Mouse (Mus musculus) heart, embryonic 13.5 days (tissue): Measurements from ENCODE around the gene Cd28. TPM values are rescaled to one million over a fixed set of nuclear protein-coding genes. Genes with fewer than 3 reads are reported as not detected.
A peak's percentile ranks its signal among the peaks of the same experiment; 100 is the strongest.

ENCODE experiments used
- ATAC-seq: fragments of 200-750 bp; cut with Nextera tagmentation; 2 replicates; pipeline ENCODE4 v1.8.0; 2017; ENCODE audit warnings: moderate TSS enrichment; ENCODE audit not compliant: insufficient number of reproducible peaks, low FRiP score, low TSS enrichment; ENCODE audit errors: extremely low read depth
- H3K27ac ChIP-seq: fragments of 300-500 bp; sonication (generic); replicated peaks from 2 replicates; pipeline ENCODE4 v1.5.1; 2015; ENCODE audit warnings: moderate library complexity, mild to moderate bottlenecking, inconsistent platforms
- H3K27me3 ChIP-seq: fragments of 300-500 bp; sonication (generic); replicated peaks from 2 replicates; pipeline ENCODE4 v1.6.1; 2015; ENCODE audit warnings: mild to moderate bottlenecking, inconsistent platforms
- H3K36me3 ChIP-seq: fragments of 300-500 bp; sonication (generic); 2 replicates; pipeline ENCODE4 v1.6.1; 2015; ENCODE audit warnings: mild to moderate bottlenecking, inconsistent platforms
- H3K4me1 ChIP-seq: fragments of 300-500 bp; sonication (generic); 2 replicates; pipeline ENCODE4 v1.6.1; 2015; ENCODE audit warnings: inconsistent platforms
- H3K4me2 ChIP-seq: fragments of 300-500 bp; sonication (generic); 2 replicates; pipeline ENCODE4 v1.6.1; 2015; ENCODE audit warnings: inconsistent platforms, mild to moderate bottlenecking, moderate library complexity
- H3K4me3 ChIP-seq: fragments of 300-500 bp; sonication (generic); 2 replicates; pipeline ENCODE4 v1.5.1; 2015; ENCODE audit warnings: moderate library complexity, mild to moderate bottlenecking, inconsistent platforms
- H3K9ac ChIP-seq: fragments of 300-500 bp; sonication (generic); 2 replicates; pipeline ENCODE4 v1.6.1; 2015; ENCODE audit warnings: inconsistent platforms, mild to moderate bottlenecking, moderate library complexity
- H3K9me3 ChIP-seq: fragments of 300-500 bp; sonication (generic); 2 replicates; pipeline ENCODE4 v1.6.1; 2016; ENCODE audit warnings: inconsistent platforms
- WGBS: fragments of 180-500 bp; shearing (Covaris S2); methylation state at CpG from one replicate; pipeline ENCODE4 v1.1.7; 2015; ENCODE audit warnings: mixed read lengths; 5-methylcytosine and 5-hydroxymethylcytosine counted together
- polyA plus RNA-seq: library from polyadenylated mRNA; unstranded; fragments of >200 nt; fragmentation: Nextera tagmentation; extraction: Ambion mirVana; gene quantifications from 2 replicates; pipeline ENCODE4 v1.2.1, GENCODE M21; 2015

The Cd28 gene
- polyA plus RNA-seq, 1 experiment from 2014 or later, result 0.31 TPM

DNA sequence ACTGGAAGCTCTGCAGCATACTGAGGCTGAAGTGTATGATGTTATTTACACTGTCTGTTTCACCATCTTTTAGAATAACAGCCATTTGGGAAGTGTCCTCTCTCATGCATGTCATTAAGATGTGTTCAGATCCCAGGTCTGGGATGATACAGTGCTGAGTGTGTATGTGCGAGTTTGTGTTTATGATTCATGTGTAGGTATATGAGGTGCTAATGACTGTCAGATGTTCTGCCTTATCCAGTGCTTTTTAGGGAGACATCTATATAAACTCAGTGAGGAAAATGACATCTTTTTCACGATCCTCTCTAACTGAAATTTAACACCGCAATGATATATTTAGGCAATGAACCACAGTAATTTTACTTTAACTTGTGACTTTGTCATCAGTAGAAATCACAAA lies 7.0 kb downstream of the Cd28 start:
- Histone ChIP-seq H3K9me3 (peaks cover 5% of the 10 kb centered on the region), H3K27me3 (no peaks in the 10 kb centered on the region), H3K9ac (no peak overlapping the region), H3K36me3 (no peaks in the 10 kb centered on the region), H3K4me1 (no peaks in the 10 kb centered on the region), H3K4me3 (no peak overlapping the region), H3K27ac (no peak overlapping the region), H3K4me2 (no peak overlapping the region)
- ATAC-seq, result no peak
- WGBS, result 82% methylated on average over 3 of the region's 3 CpGs

DNA sequence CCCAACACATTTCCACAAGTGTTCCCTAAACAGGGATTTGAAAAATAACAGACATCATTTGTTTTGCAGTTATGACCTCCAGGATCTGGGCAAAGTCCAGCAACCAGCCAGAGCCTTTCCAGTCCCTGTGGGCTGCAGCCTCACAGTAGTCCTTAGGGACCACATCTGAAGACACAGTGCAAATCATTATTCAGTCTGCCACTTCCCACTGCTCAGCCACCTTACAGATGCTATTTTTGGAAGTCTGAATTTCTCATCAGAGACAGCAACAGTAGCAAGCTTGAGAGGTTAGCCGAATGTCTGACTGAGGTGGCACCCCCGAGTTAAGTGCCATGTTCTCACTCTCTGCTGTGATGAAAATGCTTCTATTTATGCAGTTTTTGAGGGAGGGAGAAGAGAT lies 15.3 kb downstream of the Cd28 start:
- no peak for ATAC-seq
- H3K27ac ChIP-seq, result peak overlapping the region; percentile 70
- 45% methylated on average over 2 of the region's 2 CpGs for WGBS

DNA sequence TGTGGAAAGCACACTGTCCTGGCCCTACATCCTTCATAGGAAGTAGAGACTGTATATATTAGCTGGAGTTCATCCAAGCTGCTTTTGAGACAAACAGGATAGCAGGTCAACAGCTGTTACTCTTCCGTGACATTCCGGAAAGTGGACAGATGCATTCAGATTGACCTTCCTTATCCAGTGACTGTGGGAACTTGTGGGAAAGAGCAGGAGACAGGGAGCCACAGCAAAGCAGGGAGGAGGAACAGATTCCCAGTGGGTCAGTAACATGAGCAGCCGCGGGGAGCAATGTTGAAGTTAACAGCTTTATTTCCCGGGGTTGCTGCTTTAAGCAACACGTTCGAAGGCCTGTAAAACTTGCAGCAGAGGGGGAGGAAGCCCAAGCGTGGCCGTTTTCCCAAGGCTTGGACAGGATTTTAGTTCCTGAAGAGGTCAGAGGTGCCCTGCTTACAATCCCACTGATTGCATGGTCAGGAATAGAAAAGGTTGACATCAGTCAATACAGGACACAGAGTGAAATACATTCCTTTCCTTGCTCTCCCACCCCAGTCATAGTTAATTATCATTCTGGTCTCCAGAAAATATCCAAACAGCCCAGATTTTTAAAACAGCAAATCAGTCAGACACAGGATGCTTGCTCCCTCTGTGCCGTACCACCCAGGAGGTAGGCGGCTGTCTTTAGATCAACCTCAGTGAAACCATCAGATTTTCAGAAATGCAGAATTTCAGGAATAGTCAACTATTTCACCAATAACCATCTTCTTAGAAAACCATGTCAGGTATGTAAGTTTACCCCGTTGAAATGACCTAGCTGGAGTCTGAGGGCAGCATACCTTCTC lies 18.7 kb downstream of the Cd28 start:
- Histone ChIP-seq H3K4me1 (peaks cover 34% of the 10 kb centered on the region), H3K9me3 (no peaks in the 10 kb centered on the region), H3K27ac (peak overlapping the region; percentile 79), H3K36me3 (no peaks in the 10 kb centered on the region), H3K27me3 (no peaks in the 10 kb centered on the region), H3K4me2 (no peak overlapping the region), H3K4me3 (no peak overlapping the region), H3K9ac (no peak overlapping the region)
- WGBS, result 43% methylated on average over 12 of the region's 12 CpGs
- no peak; the same call in 1 of the 2 replicates for ATAC-seq

More for the DNA sequence above, 15.3 kb downstream of the Cd28 start:
- Histone ChIP-seq H3K9ac (no peak overlapping the region), H3K9me3 (no peaks in the 10 kb centered on the region), H3K36me3 (no peaks in the 10 kb centered on the region), H3K4me1 (peaks cover 34% of the 10 kb centered on the region), H3K27me3 (no peaks in the 10 kb centered on the region), H3K4me2 (no peak overlapping the region), H3K4me3 (no peak overlapping the region)

DNA sequence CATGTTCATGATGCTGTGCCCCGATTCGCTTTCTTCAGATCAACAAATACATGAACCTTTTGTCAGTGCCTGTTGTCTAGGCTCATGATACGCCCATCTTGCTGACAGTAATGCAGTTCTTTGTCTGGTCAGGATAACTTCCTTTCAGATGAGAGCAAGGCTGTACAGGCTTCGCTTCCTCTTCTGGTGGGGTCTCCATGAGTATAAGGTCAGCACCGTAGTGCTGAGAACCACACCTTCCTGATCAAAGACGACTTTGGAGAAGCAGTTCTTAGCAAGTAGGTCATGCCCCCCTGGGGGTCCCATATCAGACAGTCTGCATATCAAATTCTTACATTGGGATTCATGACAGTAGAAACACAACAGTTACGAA lies 19.3 kb downstream of the Cd28 start:
- H3K9ac ChIP-seq, result no peak overlapping the region
- peaks cover 34% of the 10 kb centered on the region for H3K4me1 ChIP-seq
- no peaks in the 10 kb centered on the region for H3K27me3 ChIP-seq
- no peaks in the 10 kb centered on the region for H3K9me3 ChIP-seq
- 74% methylated on average over 7 of the region's 7 CpGs for WGBS
- no peaks in the 10 kb centered on the region for H3K36me3 ChIP-seq
- H3K4me3 ChIP-seq, result no peak overlapping the region
- peak overlapping the region; percentile 79 for H3K27ac ChIP-seq
- ATAC-seq, result no peak
- no peak overlapping the region for H3K4me2 ChIP-seq

DNA sequence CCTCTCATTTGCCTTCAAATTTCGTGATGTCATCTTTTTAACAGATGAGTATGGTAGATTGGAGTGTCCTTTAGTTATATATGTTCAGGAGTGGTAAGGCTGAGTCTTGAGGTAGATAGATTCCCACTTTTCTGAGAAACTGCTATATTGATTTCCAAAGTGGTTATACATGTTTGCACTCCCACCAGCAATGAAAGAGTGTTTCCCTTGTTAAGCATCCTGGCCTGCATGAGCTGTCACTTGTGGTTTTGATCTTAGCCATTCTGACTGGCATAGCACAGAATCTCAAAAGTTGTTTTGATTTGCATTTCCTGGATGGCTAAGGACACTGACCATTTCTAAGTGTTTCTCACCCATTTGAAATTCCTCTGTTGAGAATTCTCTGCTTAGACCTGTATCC lies 27.7 kb downstream of the Cd28 start:
- no peak overlapping the region for H3K4me2 ChIP-seq
- no peak overlapping the region for H3K27ac ChIP-seq
- WGBS, result 68% methylated on average over 1 of the region's 1 CpGs
- no peaks in the 10 kb centered on the region for H3K36me3 ChIP-seq
- peaks cover 11% of the 10 kb centered on the region for H3K4me1 ChIP-seq
- no peaks in the 10 kb centered on the region for H3K27me3 ChIP-seq
- H3K9me3 ChIP-seq, result no peaks in the 10 kb centered on the region
- no peak overlapping the region for H3K4me3 ChIP-seq
- no peak overlapping the region for H3K9ac ChIP-seq
- ATAC-seq, result no peak

DNA sequence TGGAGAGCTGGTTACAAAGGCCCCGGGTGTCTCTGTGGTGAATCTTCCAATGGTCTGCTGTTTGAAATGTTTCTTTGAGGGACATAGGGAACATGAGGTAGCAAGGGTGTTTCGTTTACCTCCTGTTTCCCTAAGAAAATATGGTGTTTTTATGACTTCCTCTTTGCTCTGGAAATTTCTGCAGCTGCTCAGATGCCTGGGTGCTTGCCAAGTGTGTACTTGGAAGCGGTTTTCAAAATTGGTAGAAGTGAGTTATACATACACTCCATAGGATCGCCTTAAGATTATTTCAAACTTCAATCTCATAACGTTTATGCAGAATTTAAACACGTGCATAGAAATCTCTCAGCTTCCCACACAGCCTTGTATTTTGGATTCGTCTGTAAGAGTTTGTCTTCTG lies 29.1 kb downstream of the Cd28 start:
- ATAC-seq, result no peak
- Histone ChIP-seq H3K9me3 (no peaks in the 10 kb centered on the region), H3K27ac (peak overlapping the region; percentile 67; the same call in 1 of the 2 replicates), H3K36me3 (no peaks in the 10 kb centered on the region), H3K4me2 (no peak overlapping the region), H3K27me3 (no peaks in the 10 kb centered on the region), H3K4me1 (peaks cover 20% of the 10 kb centered on the region), H3K4me3 (no peak overlapping the region), H3K9ac (no peak overlapping the region)
- WGBS, result 65% methylated on average over 7 of the region's 7 CpGs

DNA sequence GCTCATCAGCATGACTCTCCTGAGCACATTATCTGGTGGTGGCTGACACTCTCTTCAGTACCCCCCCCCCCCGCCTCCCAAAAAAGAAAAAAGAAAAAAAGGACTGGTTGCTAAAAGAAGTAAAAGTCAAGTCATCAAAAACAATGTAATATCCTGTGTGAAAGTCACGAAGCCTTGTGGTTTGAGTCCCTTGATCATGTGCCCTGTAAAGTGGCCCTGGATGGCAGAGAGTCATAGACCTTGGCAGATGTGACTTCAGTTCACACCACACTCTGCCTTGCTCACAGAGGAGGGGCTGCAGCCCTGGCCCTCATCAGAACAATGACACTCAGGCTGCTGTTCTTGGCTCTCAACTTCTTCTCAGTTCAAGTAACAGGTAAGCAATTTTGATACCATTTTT lies 29.6 kb downstream of the Cd28 start:
- peak overlapping the region; percentile 67; the same call in 1 of the 2 replicates for H3K27ac ChIP-seq

DNA sequence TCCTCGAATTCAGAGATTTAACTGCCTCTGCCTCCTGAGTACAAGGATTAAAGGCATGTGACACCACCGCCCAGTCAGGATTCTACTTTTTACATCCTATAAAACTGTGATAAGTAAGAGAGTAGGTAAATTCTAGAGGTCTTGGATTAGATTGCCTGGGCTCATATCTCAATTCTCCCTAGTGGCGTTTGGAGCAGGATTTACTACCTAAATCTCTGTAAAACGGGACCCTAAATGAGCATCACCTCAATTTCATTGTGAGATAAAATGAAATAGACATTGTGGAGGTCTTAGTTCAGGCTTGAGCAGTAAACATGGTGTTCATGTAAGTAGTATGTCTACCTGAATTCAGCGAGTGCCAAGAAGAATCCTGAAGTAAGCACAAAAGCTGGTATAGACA lies 30.3 kb downstream of the Cd28 start:
- no peak overlapping the region for H3K9ac ChIP-seq
- no peak overlapping the region for H3K27ac ChIP-seq
- H3K4me3 ChIP-seq, result no peak overlapping the region
- no peaks in the 10 kb centered on the region for H3K27me3 ChIP-seq
- H3K4me2 ChIP-seq, result no peak overlapping the region
- no peaks in the 10 kb centered on the region for H3K9me3 ChIP-seq
- ATAC-seq, result no peak
- H3K4me1 ChIP-seq, result peaks cover 20% of the 10 kb centered on the region
- WGBS, result 85% methylated on average over 5 of the region's 5 CpGs
- H3K36me3 ChIP-seq, result no peaks in the 10 kb centered on the region

More for the DNA sequence above, 29.6 kb downstream of the Cd28 start:
- Histone ChIP-seq H3K4me3 (no peak overlapping the region), H3K36me3 (no peaks in the 10 kb centered on the region), H3K4me1 (peaks cover 20% of the 10 kb centered on the region), H3K27me3 (no peaks in the 10 kb centered on the region), H3K4me2 (no peak overlapping the region), H3K9me3 (no peaks in the 10 kb centered on the region), H3K9ac (no peak overlapping the region)
- ATAC-seq, result no peak
- 54% methylated on average over 2 of the region's 2 CpGs for WGBS

DNA sequence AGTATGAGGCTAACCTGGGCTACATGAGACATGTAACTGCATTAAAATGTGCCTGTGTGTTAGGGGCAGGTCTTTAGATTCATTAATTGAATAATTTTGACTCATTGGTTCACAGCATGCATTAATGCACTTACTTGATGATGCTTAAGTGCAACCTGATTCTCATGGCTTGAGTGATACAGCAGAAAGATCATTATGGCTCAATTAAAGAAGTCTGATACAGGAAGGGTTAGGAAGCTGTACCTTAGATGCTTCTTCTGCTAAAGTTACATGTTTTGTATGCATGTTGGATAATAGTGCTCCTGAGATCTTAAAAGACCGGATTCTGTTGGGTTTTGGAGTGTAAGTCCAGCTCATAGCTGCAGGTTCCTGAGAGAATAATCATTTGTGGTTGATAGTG lies 31.7 kb downstream of the Cd28 start:
- no peak for ATAC-seq
- Histone ChIP-seq H3K4me1 (peaks cover 20% of the 10 kb centered on the region), H3K4me3 (no peak overlapping the region), H3K27me3 (no peaks in the 10 kb centered on the region), H3K9me3 (no peaks in the 10 kb centered on the region), H3K27ac (no peak overlapping the region), H3K4me2 (no peak overlapping the region), H3K36me3 (no peaks in the 10 kb centered on the region), H3K9ac (no peak overlapping the region)
- 90% methylated on average over 1 of the region's 1 CpGs for WGBS

DNA sequence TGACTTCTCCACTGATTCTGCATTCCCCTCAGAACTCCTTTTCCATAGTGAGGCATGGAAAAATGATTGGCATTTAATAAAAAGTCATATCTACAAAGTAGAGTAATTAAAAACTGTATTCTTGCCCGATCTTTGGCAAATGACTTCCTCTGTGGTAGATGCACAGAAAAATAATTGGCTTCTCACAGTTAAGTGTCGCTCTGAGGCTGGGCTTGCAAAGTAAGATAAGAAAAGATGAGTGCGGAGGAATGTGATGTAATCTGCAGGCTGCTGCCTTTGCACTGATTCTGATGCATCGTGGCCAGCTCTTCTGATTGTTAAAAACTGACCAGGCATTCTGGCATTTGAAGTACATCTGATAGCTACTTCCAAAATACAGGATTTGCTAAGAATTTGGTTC lies 32.3 kb downstream of the Cd28 start:
- WGBS, result 26% methylated on average over 4 of the region's 4 CpGs
- no peaks in the 10 kb centered on the region for H3K27me3 ChIP-seq
- no peak for ATAC-seq
- H3K9me3 ChIP-seq, result no peaks in the 10 kb centered on the region
- H3K27ac ChIP-seq, result no peak overlapping the region
- no peaks in the 10 kb centered on the region for H3K36me3 ChIP-seq
- no peak overlapping the region for H3K9ac ChIP-seq
- no peak overlapping the region for H3K4me3 ChIP-seq
- no peak overlapping the region for H3K4me2 ChIP-seq
- peaks cover 20% of the 10 kb centered on the region for H3K4me1 ChIP-seq

DNA sequence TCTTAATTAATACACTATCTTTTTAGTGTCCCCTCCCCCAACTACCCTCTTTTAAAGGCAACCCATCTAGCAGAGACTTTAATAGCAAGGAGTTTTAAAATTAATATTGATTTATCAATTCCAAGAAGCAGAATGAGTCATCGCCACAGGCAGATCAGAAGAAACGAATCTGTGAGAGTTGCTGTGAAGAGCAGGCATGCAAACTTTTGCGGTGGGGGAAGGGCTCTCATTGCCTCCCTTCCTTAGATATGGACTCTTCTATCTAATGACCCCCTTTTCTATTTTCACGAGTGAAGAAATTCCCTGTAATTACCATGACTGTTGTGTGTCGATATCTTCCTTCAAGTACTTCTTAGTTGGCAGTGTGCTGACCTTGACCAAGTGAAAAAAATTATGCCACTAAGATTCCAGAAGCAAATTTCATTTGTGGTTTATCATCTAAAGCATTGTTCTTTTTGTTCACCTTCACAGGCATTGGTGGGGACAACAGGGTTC lies 32.8 kb downstream of the Cd28 start:
- no peak overlapping the region for H3K9ac ChIP-seq
- H3K36me3 ChIP-seq, result no peaks in the 10 kb centered on the region
- no peaks in the 10 kb centered on the region for H3K27me3 ChIP-seq
- H3K4me1 ChIP-seq, result peaks cover 20% of the 10 kb centered on the region
- no peak overlapping the region for H3K4me2 ChIP-seq
- no peak overlapping the region for H3K27ac ChIP-seq
- ATAC-seq, result no peak
- 53% methylated on average over 5 of the region's 5 CpGs for WGBS
- H3K4me3 ChIP-seq, result no peak overlapping the region
- H3K9me3 ChIP-seq, result no peaks in the 10 kb centered on the region

DNA sequence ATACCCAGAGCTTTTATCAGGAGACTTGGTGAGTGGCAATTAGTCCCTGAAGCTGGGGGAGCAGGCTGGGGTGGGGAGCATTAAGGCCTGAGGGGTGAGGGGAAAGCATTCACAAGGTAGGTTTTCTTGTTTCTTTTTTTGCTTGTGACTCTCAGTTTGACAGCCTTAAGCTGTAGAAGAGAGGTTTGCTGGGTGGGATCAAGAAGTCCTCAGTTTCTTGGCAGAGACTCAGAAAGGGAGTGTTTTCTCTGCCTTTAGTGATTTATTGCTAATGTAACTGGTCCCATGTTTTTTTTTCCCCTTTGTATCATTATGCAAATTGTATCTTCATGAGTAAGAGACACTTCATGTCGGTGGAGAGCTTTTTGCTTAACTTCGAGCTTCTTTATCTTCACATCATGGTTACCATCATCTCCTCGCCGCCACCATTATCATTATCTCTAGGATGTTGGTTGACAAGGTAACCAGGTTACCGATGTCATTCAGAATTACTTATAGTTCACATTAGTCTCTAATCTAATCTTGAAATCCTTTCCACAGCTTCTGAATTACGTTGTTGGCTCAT lies 33.7 kb downstream of the Cd28 start:
- no peaks in the 10 kb centered on the region for H3K36me3 ChIP-seq
- ATAC-seq, result no peak
- no peak overlapping the region for H3K4me2 ChIP-seq
- H3K27ac ChIP-seq, result no peak overlapping the region
- H3K4me3 ChIP-seq, result no peak overlapping the region
- H3K4me1 ChIP-seq, result peaks cover 20% of the 10 kb centered on the region
- no peak overlapping the region for H3K9ac ChIP-seq
- no peaks in the 10 kb centered on the region for H3K9me3 ChIP-seq
- H3K27me3 ChIP-seq, result no peaks in the 10 kb centered on the region
- 74% methylated on average over 6 of the region's 6 CpGs for WGBS
